Mouse (Mus musculus): Measurements from ENCODE around the gene Gm6871.
"Not testable (repeated sequence)": the region's sequence is repeated elsewhere in the genome, so short reads cannot be mapped to it uniquely, and the experiment has no call there.

Gm6871 gene

GRCm38 (mm10) chr7:41573562-41573961, at the start of gene Gm6871:
Gm6871 (minus strand) TSS chr7:41573662.
- CTCF ChIA-PET = not testable (repeated sequence)

GRCm38 (mm10) chr7:41616241-41616640, 42.8 kb upstream of the Gm6871 start:
- CTCF ChIA-PET = not testable (repeated sequence)

GRCm38 (mm10) chr7:41611654-41612053, 38.2 kb upstream of the Gm6871 start:
- CTCF ChIA-PET = no interaction called here

GRCm38 (mm10) chr7:41599932-41600548, 26.6 kb upstream of the Gm6871 start:
- CTCF ChIA-PET = interaction anchor here (0.7 kb wide), 1 partner anchor 98 kb away, joined by 4 read pairs; no protein-coding TSS in a partner anchor

GRCm38 (mm10) chr7:41599034-41599813, 25.8 kb upstream of the Gm6871 start, which contains the start of gene 2610021A01Rik:
2610021A01Rik (plus strand) TSS chr7:41599230.
- CTCF ChIA-PET = no interaction called here

GRCm38 (mm10) chr7:41598615-41599014, 25.2 kb upstream of the Gm6871 start:
- CTCF ChIA-PET = no interaction called here

GRCm38 (mm10) chr7:41587831-41588230, 14.4 kb upstream of the Gm6871 start:
- CTCF ChIA-PET = not testable (repeated sequence)

GRCm38 (mm10) chr7:41582028-41582427, 8.6 kb upstream of the Gm6871 start:
- CTCF ChIA-PET = no interaction called here

- CTCF ChIA-PET = no interaction called here
Observed at GRCm38 (mm10) chr7:41577956-41578355, 4.5 kb upstream of the Gm6871 start.

GRCm38 (mm10) chr7:41560681-41561080, 12.8 kb downstream of the Gm6871 start:
- CTCF ChIA-PET = no interaction called here

- CTCF ChIA-PET = no interaction called here
Observed at GRCm38 (mm10) chr7:41512672-41513071, 60.8 kb downstream of the Gm6871 start.

GRCm38 (mm10) chr7:41512207-41512606, 61.3 kb downstream of the Gm6871 start:
- CTCF ChIA-PET = no interaction called here

GRCm38 (mm10) chr7:41502402-41502801, 71.1 kb downstream of the Gm6871 start:
- CTCF ChIA-PET = no interaction called here

GRCm38 (mm10) chr7:41500151-41500934, 73.1 kb downstream of the Gm6871 start:
- CTCF ChIA-PET = interaction anchor here (0.5 kb wide), 1 partner anchor 568 kb away, joined by 3 read pairs; no protein-coding TSS in a partner anchor

GRCm38 (mm10) chr7:41499389-41500049, 73.9 kb downstream of the Gm6871 start, which contains the start of the genes Gm20449 and AW146154:
Gm20449 (minus strand) TSS chr7:41499417.
AW146154 (minus strand) TSS chr7:41499890.
- CTCF ChIA-PET = interaction anchor here (0.5 kb wide), 1 partner anchor 567 kb away, joined by 3 read pairs; no protein-coding TSS in a partner anchor

GRCm38 (mm10) chr7:41499018-41499388, 74.5 kb downstream of the Gm6871 start:
- CTCF ChIA-PET = not testable (repeated sequence)

- CTCF ChIA-PET = not testable (repeated sequence)
Observed at GRCm38 (mm10) chr7:41498464-41498863, 75.0 kb downstream of the Gm6871 start.

GRCm38 (mm10) chr7:41497871-41498270, 75.6 kb downstream of the Gm6871 start:
- CTCF ChIA-PET = no interaction called here

Measured in spleen, embryonic (tissue).